Mouse (Mus musculus): ENCODE results near the gene Kif14. TPM values are rescaled to one million over a fixed set of nuclear protein-coding genes. Genes with fewer than 3 reads are reported as not detected.

Gene Kif14
- polyA plus RNA-seq, 1 experiment = 0.05 TPM

GRCm38 (mm10) chr1:136518699-136519356 lies 52.7 kb downstream of the Kif14 start:
- no peaks in the 10 kb centered on the region for H3K36me3 ChIP-seq (ENCODE audit: control insufficient read depth, insufficient read depth, low read length)
- no peaks in the 10 kb centered on the region for H3K27me3 ChIP-seq (replicated peaks; ENCODE audit: control insufficient read depth, insufficient read depth, low read length)
- no peaks in the 10 kb centered on the region for H3K4me1 ChIP-seq (ENCODE audit: control insufficient read depth, insufficient read depth, low read length)
- TF ChIP-seq CTCF (conservative IDR thresholded peaks at IDR 0.05; ENCODE audit: insufficient read depth, insufficient read length, low read depth, low read length) (no peak), POLR2A (IDR thresholded peaks at IDR 0.05; ENCODE audit: low read depth, low read length) (no peak)
- H3K27ac ChIP-seq (ENCODE audit: insufficient read depth, low read depth, low read length) = no peak overlapping the region
- H3K4me3 ChIP-seq (ENCODE audit: insufficient read depth, low read depth, low read length) = no peak overlapping the region
- 51% methylated on average over 7 of the region's 7 CpGs for WGBS
- DNase-seq = no peak

GRCm38 (mm10) chr1:136521363-136521937 lies 55.3 kb downstream of the Kif14 start:
- H3K27ac ChIP-seq (ENCODE audit: insufficient read depth, low read depth, low read length) = no peak overlapping the region
- H3K4me3 ChIP-seq (ENCODE audit: insufficient read depth, low read depth, low read length) = no peak overlapping the region
- H3K36me3 ChIP-seq (ENCODE audit: control insufficient read depth, insufficient read depth, low read length) = no peaks in the 10 kb centered on the region
- H3K27me3 ChIP-seq (replicated peaks; ENCODE audit: control insufficient read depth, insufficient read depth, low read length) = no peaks in the 10 kb centered on the region
- peak; percentile 39 for DNase-seq
- 73% methylated on average over 11 of the region's 11 CpGs for WGBS
- H3K4me1 ChIP-seq (ENCODE audit: control insufficient read depth, insufficient read depth, low read length) = no peaks in the 10 kb centered on the region
- no peak for TF ChIP-seq POLR2A (IDR thresholded peaks at IDR 0.05; ENCODE audit: low read depth, low read length)
- peak; percentile 75 for TF ChIP-seq CTCF (conservative IDR thresholded peaks at IDR 0.05; ENCODE audit: insufficient read depth, insufficient read length, low read depth, low read length)

GRCm38 (mm10) chr1:136524917-136525316 lies 58.8 kb downstream of the Kif14 start:
- peak; percentile 88 for TF ChIP-seq CTCF (conservative IDR thresholded peaks at IDR 0.05; ENCODE audit: insufficient read depth, insufficient read length, low read depth, low read length)
- TF ChIP-seq POLR2A (IDR thresholded peaks at IDR 0.05; ENCODE audit: low read depth, low read length) = no peak
- Histone ChIP-seq H3K36me3 (ENCODE audit: control insufficient read depth, insufficient read depth, low read length) (no peaks in the 10 kb centered on the region), H3K4me3 (ENCODE audit: insufficient read depth, low read depth, low read length) (no peak overlapping the region), H3K4me1 (ENCODE audit: control insufficient read depth, insufficient read depth, low read length) (no peaks in the 10 kb centered on the region), H3K27me3 (replicated peaks; ENCODE audit: control insufficient read depth, insufficient read depth, low read length) (no peaks in the 10 kb centered on the region), H3K27ac (ENCODE audit: insufficient read depth, low read depth, low read length) (no peak overlapping the region)
- DNase-seq = peak; percentile 43
- 17% methylated on average over 2 of the region's 2 CpGs for WGBS

GRCm38 (mm10) chr1:136525818-136526217 lies 59.7 kb downstream of the Kif14 start:
- no peak for DNase-seq
- no peak overlapping the region for H3K4me3 ChIP-seq (ENCODE audit: insufficient read depth, low read depth, low read length)
- no peaks in the 10 kb centered on the region for H3K36me3 ChIP-seq (ENCODE audit: control insufficient read depth, insufficient read depth, low read length)
- H3K27ac ChIP-seq (ENCODE audit: insufficient read depth, low read depth, low read length) = no peak overlapping the region
- H3K4me1 ChIP-seq (ENCODE audit: control insufficient read depth, insufficient read depth, low read length) = no peaks in the 10 kb centered on the region
- TF ChIP-seq CTCF (conservative IDR thresholded peaks at IDR 0.05; ENCODE audit: insufficient read depth, insufficient read length, low read depth, low read length) = no peak
- no peak for TF ChIP-seq POLR2A (IDR thresholded peaks at IDR 0.05; ENCODE audit: low read depth, low read length)
- 84% methylated on average over 6 of the region's 6 CpGs for WGBS
- no peaks in the 10 kb centered on the region for H3K27me3 ChIP-seq (replicated peaks; ENCODE audit: control insufficient read depth, insufficient read depth, low read length)

- H3K36me3 ChIP-seq (ENCODE audit: control insufficient read depth, insufficient read depth, low read length) = no peaks in the 10 kb centered on the region
- 85% methylated on average over 16 of the region's 16 CpGs for WGBS
Observed at GRCm38 (mm10) chr1:136527163-136527562, 61.0 kb downstream of the Kif14 start.

GRCm38 (mm10) chr1:136532556-136532955 lies 66.4 kb downstream of the Kif14 start:
- Histone ChIP-seq H3K4me1 (ENCODE audit: control insufficient read depth, insufficient read depth, low read length) (no peaks in the 10 kb centered on the region), H3K27ac (ENCODE audit: insufficient read depth, low read depth, low read length) (no peak overlapping the region), H3K36me3 (ENCODE audit: control insufficient read depth, insufficient read depth, low read length) (no peaks in the 10 kb centered on the region), H3K4me3 (ENCODE audit: insufficient read depth, low read depth, low read length) (no peak overlapping the region), H3K27me3 (replicated peaks; ENCODE audit: control insufficient read depth, insufficient read depth, low read length) (no peaks in the 10 kb centered on the region)
- TF ChIP-seq CTCF (conservative IDR thresholded peaks at IDR 0.05; ENCODE audit: insufficient read depth, insufficient read length, low read depth, low read length) (no peak), POLR2A (IDR thresholded peaks at IDR 0.05; ENCODE audit: low read depth, low read length) (no peak)
- DNase-seq = no peak
- 97% methylated on average over 3 of the region's 3 CpGs for WGBS

More at GRCm38 (mm10) chr1:136527163-136527562, 61.0 kb downstream of the Kif14 start:
- Histone ChIP-seq H3K27ac (ENCODE audit: insufficient read depth, low read depth, low read length) (no peak overlapping the region), H3K27me3 (replicated peaks; ENCODE audit: control insufficient read depth, insufficient read depth, low read length) (no peaks in the 10 kb centered on the region), H3K4me1 (ENCODE audit: control insufficient read depth, insufficient read depth, low read length) (no peaks in the 10 kb centered on the region), H3K4me3 (ENCODE audit: insufficient read depth, low read depth, low read length) (no peak overlapping the region)
- TF ChIP-seq POLR2A (IDR thresholded peaks at IDR 0.05; ENCODE audit: low read depth, low read length) = no peak
- no peak for TF ChIP-seq CTCF (conservative IDR thresholded peaks at IDR 0.05; ENCODE audit: insufficient read depth, insufficient read length, low read depth, low read length)
- no peak for DNase-seq

GRCm38 (mm10) chr1:136536947-136537346 lies 70.8 kb downstream of the Kif14 start:
- Histone ChIP-seq H3K4me3 (ENCODE audit: insufficient read depth, low read depth, low read length) (no peak overlapping the region), H3K4me1 (ENCODE audit: control insufficient read depth, insufficient read depth, low read length) (no peaks in the 10 kb centered on the region), H3K36me3 (ENCODE audit: control insufficient read depth, insufficient read depth, low read length) (no peaks in the 10 kb centered on the region), H3K27me3 (replicated peaks; ENCODE audit: control insufficient read depth, insufficient read depth, low read length) (no peaks in the 10 kb centered on the region), H3K27ac (ENCODE audit: insufficient read depth, low read depth, low read length) (no peak overlapping the region)
- 83% methylated on average over 6 of the region's 6 CpGs for WGBS
- DNase-seq = no peak
- TF ChIP-seq CTCF (conservative IDR thresholded peaks at IDR 0.05; ENCODE audit: insufficient read depth, insufficient read length, low read depth, low read length) (no peak), POLR2A (IDR thresholded peaks at IDR 0.05; ENCODE audit: low read depth, low read length) (no peak)
